8 mouse cellular contexts compared by ENCODE assay signal in genomic region chr7:141461521-141462332, GRCm38 (mm10). TPM values are rescaled to one million over a fixed set of nuclear protein-coding genes. Genes with fewer than 3 reads are reported as not detected.
DNase-seq lines count a peak whose midpoint lies in the region; ATAC-seq lines count a peak whose summit lies in the region.

No protein-coding gene starts in this region.

- intact Hi-C loops in gastrocnemius, postnatal 14 days (cut with DNase I; ENCODE audit: low total_unique reads), result no loop called here

- WGBS in heart, embryonic 10.5 days, result 2% methylated on average over 59 of the region's 59 CpGs
- 2% methylated on average over 59 of the region's 59 CpGs for WGBS in limb, embryonic 10.5 days
- 2% methylated on average over 55 of the region's 59 CpGs for whole genome bisulfite sequencing in midbrain, embryonic 12.5 days

- peak overlapping the region; percentile 67 for H3K4me3 ChIP-seq in heart, embryonic 10.5 days
- peak overlapping the region; percentile 59 for H3K4me3 ChIP-seq in limb, embryonic 10.5 days
- peak overlapping the region; percentile 40 for H3K4me3 ChIP-seq in midbrain, embryonic 12.5 days

- H3K4me2 ChIP-seq in midbrain, embryonic 12.5 days (replicated peaks), result peak overlapping the region; percentile 54

- DNase-seq in gastrocnemius, postnatal 14 days, result peak; percentile 32
- DNase-seq in gastrocnemius, adult 8-10 months (ENCODE audit: low spot score in 2 of 2), result no peak
- peak; percentile 59 for DNase-seq in adrenal gland, postnatal 10 days
- DNase-seq in heart, embryonic 10.5 days (ENCODE audit: low spot score), result no peak
- DNase-seq in limb, embryonic 10.5 days (ENCODE audit: low spot score), result no peak
- no peak for DNase-seq in ovary, postnatal 14 days (ENCODE audit: low spot score)
- no peak for DNase-seq in ovary, adult 18-20 months (ENCODE audit: low spot score)

- H3K9ac ChIP-seq in midbrain, embryonic 12.5 days (replicated peaks), result peak overlapping the region; percentile 49; the same call in 1 of the 2 replicates

- H3K27me3 ChIP-seq in heart, embryonic 10.5 days (ENCODE audit: insufficient read depth, poor library complexity, severe bottlenecking), result peaks cover 93% of the 10 kb centered on the region
- H3K27me3 ChIP-seq in limb, embryonic 10.5 days (ENCODE audit: low read depth, poor library complexity, severe bottlenecking), result peaks cover 99% of the 10 kb centered on the region
- peaks cover 89% of the 10 kb centered on the region for H3K27me3 ChIP-seq in midbrain, embryonic 12.5 days

- peaks cover 58% of the 10 kb centered on the region for H3K4me1 ChIP-seq in heart, embryonic 10.5 days
- H3K4me1 ChIP-seq in limb, embryonic 10.5 days, result peaks cover 60% of the 10 kb centered on the region
- H3K4me1 ChIP-seq in midbrain, embryonic 12.5 days, result peaks cover 21% of the 10 kb centered on the region

- no peaks in the 10 kb centered on the region for H3K9me3 ChIP-seq in heart, embryonic 10.5 days
- no peaks in the 10 kb centered on the region for H3K9me3 ChIP-seq in limb, embryonic 10.5 days (replicated peaks)
- H3K9me3 ChIP-seq in midbrain, embryonic 12.5 days, result no peaks in the 10 kb centered on the region

- peak overlapping the region; percentile 85 for H3K27ac ChIP-seq in heart, embryonic 10.5 days
- H3K27ac ChIP-seq in limb, embryonic 10.5 days, result peak overlapping the region; percentile 68
- H3K27ac ChIP-seq in midbrain, embryonic 12.5 days (replicated peaks), result no peak overlapping the region

- ATAC-seq in midbrain, embryonic 12.5 days (ENCODE audit: low FRiP score, low read depth), result no peak

- H3K36me3 ChIP-seq in heart, embryonic 10.5 days, result peaks cover 25% of the 10 kb centered on the region
- peaks cover 5% of the 10 kb centered on the region; the same call in 1 of the 2 replicates for H3K36me3 ChIP-seq in limb, embryonic 10.5 days
- H3K36me3 ChIP-seq in midbrain, embryonic 12.5 days, result peaks cover 15% of the 10 kb centered on the region; the same call in 1 of the 2 replicates

RNA-seq across cellular contexts. Expression of gene Cracr2b, which starts 0.8 kb away (rescaled TPM):
- 10 to 100 TPM in 1 of 2 experiments, 1 to 10 TPM in 1; 6.5 to 14.3 TPM for total RNA-seq in gastrocnemius, postnatal 14 days (2021)
- 10 to 100 TPM in 1 of 4 experiments, 1 to 10 TPM in 3; 3.3 to 11.4 (median 6.9) TPM for total RNA-seq in gastrocnemius, adult 8-10 months (2022)
- 10 to 100 TPM; 16.8 to 19.6 TPM for total RNA-seq in adrenal gland, postnatal 10 days (2021)
- polyA plus RNA-seq in heart, embryonic 10.5 days (2016; fragmentation: Nextera tagmentation; extraction: Ambion mirVana), result 14.0 and 14.6 TPM in 2 replicates
- polyA plus RNA-seq in limb, embryonic 10.5 days (2016; fragmentation: Nextera tagmentation; extraction: Ambion mirVana), result 7.0 and 7.8 TPM in 2 replicates
- polyA plus RNA-seq in midbrain, embryonic 12.5 days (2016; fragmentation: Nextera tagmentation; extraction: Ambion mirVana), result 5.4 and 6.0 TPM in 2 replicates

RNA-seq across cellular contexts. Expression of gene Cd151, which starts 5.5 kb away (rescaled TPM):
- 10 to 100 TPM; 79.8 to 82.0 TPM for total RNA-seq in gastrocnemius, postnatal 14 days (2021)
- total RNA-seq in gastrocnemius, adult 8-10 months (2022), result 10 to 100 TPM; 78.2 to 98.0 (median 86.2) TPM
- 100 to 1,000 TPM; 184 to 198 TPM for total RNA-seq in adrenal gland, postnatal 10 days (2021)
- polyA plus RNA-seq in heart, embryonic 10.5 days (2016; fragmentation: Nextera tagmentation; extraction: Ambion mirVana), result 23.1 and 38.2 TPM in 2 replicates
- polyA plus RNA-seq in limb, embryonic 10.5 days (2016; fragmentation: Nextera tagmentation; extraction: Ambion mirVana), result 14.0 and 15.8 TPM in 2 replicates
- 14.8 and 15.6 TPM in 2 replicates for polyA plus RNA-seq in midbrain, embryonic 12.5 days (2016; fragmentation: Nextera tagmentation; extraction: Ambion mirVana)

RNA-seq across cellular contexts. Expression of gene Pnpla2, which starts 6.7 kb away (rescaled TPM):
- total RNA-seq in gastrocnemius, postnatal 14 days (2021), result 100 to 1,000 TPM; 188 to 332 TPM
- 100 to 1,000 TPM; 250 to 384 (median 284) TPM for total RNA-seq in gastrocnemius, adult 8-10 months (2022)
- 1,000 to 10,000 TPM; 1,181 to 1,292 TPM for total RNA-seq in adrenal gland, postnatal 10 days (2021)
- 28.3 and 38.9 TPM in 2 replicates for polyA plus RNA-seq in heart, embryonic 10.5 days (2016; fragmentation: Nextera tagmentation; extraction: Ambion mirVana)
- polyA plus RNA-seq in limb, embryonic 10.5 days (2016; fragmentation: Nextera tagmentation; extraction: Ambion mirVana), result 11.6 and 12.4 TPM in 2 replicates
- polyA plus RNA-seq in midbrain, embryonic 12.5 days (2016; fragmentation: Nextera tagmentation; extraction: Ambion mirVana), result 15.6 and 18.3 TPM in 2 replicates

RNA-seq across cellular contexts. Expression of gene Polr2l, which starts 13.2 kb away (rescaled TPM):
- 10 to 100 TPM; 47.7 to 49.8 TPM for total RNA-seq in gastrocnemius, postnatal 14 days (2021)
- total RNA-seq in gastrocnemius, adult 8-10 months (2022), result 10 to 100 TPM; 57.4 to 68.5 (median 63.7) TPM
- 10 to 100 TPM; 58.3 to 59.7 TPM for total RNA-seq in adrenal gland, postnatal 10 days (2021)
- 73.2 and 74.5 TPM in 2 replicates for polyA plus RNA-seq in heart, embryonic 10.5 days (2016; fragmentation: Nextera tagmentation; extraction: Ambion mirVana)
- polyA plus RNA-seq in limb, embryonic 10.5 days (2016; fragmentation: Nextera tagmentation; extraction: Ambion mirVana), result 77.2 and 86.8 TPM in 2 replicates
- polyA plus RNA-seq in midbrain, embryonic 12.5 days (2016; fragmentation: Nextera tagmentation; extraction: Ambion mirVana), result 73.8 and 75.0 TPM in 2 replicates

RNA-seq across cellular contexts. Expression of gene Tspan4, which starts 13.3 kb away (rescaled TPM):
- total RNA-seq in gastrocnemius, postnatal 14 days (2021), result 10 to 100 TPM; 15.3 TPM
- total RNA-seq in gastrocnemius, adult 8-10 months (2022), result 10 to 100 TPM in 2 of 4 experiments, 1 to 10 TPM in 2; 8.1 to 15.1 (median 11.9) TPM
- total RNA-seq in adrenal gland, postnatal 10 days (2021), result 10 to 100 TPM; 53.8 to 57.1 TPM
- 69.0 and 70.8 TPM in 2 replicates for polyA plus RNA-seq in heart, embryonic 10.5 days (2016; fragmentation: Nextera tagmentation; extraction: Ambion mirVana)
- polyA plus RNA-seq in limb, embryonic 10.5 days (2016; fragmentation: Nextera tagmentation; extraction: Ambion mirVana), result 25.0 and 36.9 TPM in 2 replicates
- 25.3 and 32.6 TPM in 2 replicates for polyA plus RNA-seq in midbrain, embryonic 12.5 days (2016; fragmentation: Nextera tagmentation; extraction: Ambion mirVana)

Comparison
In these comparisons a context has a peak if more than half of its experiments do, and no peak if none do; other contexts are left out.
1. DNase-seq: peak in gastrocnemius, postnatal 14 days (single experiment) and adrenal gland, postnatal 10 days (single experiment); none in gastrocnemius, adult 8-10 months (0 of 2), heart, embryonic 10.5 days (single experiment), limb, embryonic 10.5 days (single experiment), ovary, postnatal 14 days (single experiment) and ovary, adult 18-20 months (single experiment).
2. Peak in every context shown above with its lines, with median percentiles within 50 percentile points of each other: H3K4me3 ChIP-seq.